Mouse (Mus musculus): ENCODE measurements around the gene Cdip1.

The Cdip1 gene

GRCm38 (mm10) chr16:4768719-4769118 lies 21.4 kb downstream of the Cdip1 start:
- DNase-seq: no peak

- DNase-seq: no peak
Observed at GRCm38 (mm10) chr16:4767012-4767790, 22.9 kb downstream of the Cdip1 start.

- no peak for DNase-seq
Observed at GRCm38 (mm10) chr16:4765852-4766251, 24.2 kb downstream of the Cdip1 start.

GRCm38 (mm10) chr16:4763276-4763675 lies 26.8 kb downstream of the Cdip1 start:
- no peak for DNase-seq

- DNase-seq: no peak
Observed at GRCm38 (mm10) chr16:4762437-4762836, 27.7 kb downstream of the Cdip1 start.

GRCm38 (mm10) chr16:4756660-4757335 lies 33.3 kb downstream of the Cdip1 start:
- peak in 1 of 2 experiments; percentile 21 for DNase-seq

- no peak for DNase-seq
Observed at GRCm38 (mm10) chr16:4754045-4754444, 36.0 kb downstream of the Cdip1 start.

GRCm38 (mm10) chr16:4752155-4752554 lies 37.9 kb downstream of the Cdip1 start:
- DNase-seq: no peak

- no peak for DNase-seq
Observed at GRCm38 (mm10) chr16:4742186-4742585, 47.9 kb downstream of the Cdip1 start.

- no peak for DNase-seq
Observed at GRCm38 (mm10) chr16:4739994-4740393, 50.1 kb downstream of the Cdip1 start.

- DNase-seq: no peak
Observed at GRCm38 (mm10) chr16:4736262-4736661, 53.8 kb downstream of the Cdip1 start.

GRCm38 (mm10) chr16:4730776-4731358 lies 59.2 kb downstream of the Cdip1 start:
- no peak for DNase-seq

- DNase-seq: no peak
Observed at GRCm38 (mm10) chr16:4727963-4728362, 62.1 kb downstream of the Cdip1 start.

GRCm38 (mm10) chr16:4727526-4727925 lies 62.6 kb downstream of the Cdip1 start:
- no peak for DNase-seq

- no peak for DNase-seq
Observed at GRCm38 (mm10) chr16:4726528-4727128, 63.5 kb downstream of the Cdip1 start.

- DNase-seq: peak; percentile 91 to 98
Observed at GRCm38 (mm10) chr16:4725780-4726527, 64.1 kb downstream of the Cdip1 start, which contains the start of gene Hmox2. Gene Hmox2 (plus strand): TSS chr16:4726361.

- no peak for DNase-seq
Observed at GRCm38 (mm10) chr16:4725266-4725665, 64.8 kb downstream of the Cdip1 start.

GRCm38 (mm10) chr16:4722915-4723209 lies 67.2 kb downstream of the Cdip1 start:
- peak in 1 of 2 experiments; percentile 14 for DNase-seq

- DNase-seq: peak in 1 of 2 experiments; percentile 19
Observed at GRCm38 (mm10) chr16:4722128-4722914, 67.8 kb downstream of the Cdip1 start.

- DNase-seq: peak; percentile 40 to 57
Observed at GRCm38 (mm10) chr16:4718753-4719518, 71.2 kb downstream of the Cdip1 start, which contains the start of gene Nmral1. Gene Nmral1 (minus strand): TSS chr16:4719356.

GRCm38 (mm10) chr16:4717866-4718265 lies 72.2 kb downstream of the Cdip1 start:
- DNase-seq: no peak

All from spleen, adult 18-20 months (tissue).